Mouse (Mus musculus): Measurements from ENCODE around the gene Ssr3. TPM values are rescaled to one million over a fixed set of nuclear protein-coding genes. Genes with fewer than 3 reads are reported as not detected.
"Not testable (repeated sequence)": the region's sequence is repeated elsewhere in the genome, so short reads cannot be mapped to it uniquely, and the experiment has no call there.

Ssr3 gene
- total RNA-seq (2021), result 100 to 1,000 TPM; 125 to 145 TPM
- long read RNA-seq, experiment 1, transcript Ssr3-201 (5 exons, 2,957 nt), result major isoform, 49 of 63 reads
- long read RNA-seq, experiment 1, partial matches to known transcripts, result 1 of 63 reads
- long read RNA-seq, experiment 1, other reads (novel, unspliced or antisense), result 13 of 63 reads
- long read RNA-seq, experiment 2, transcript Ssr3-201 (5 exons, 2,957 nt), result major isoform, 93 of 122 reads
- long read RNA-seq, experiment 2, partial matches to known transcripts, result 1 of 122 reads
- long read RNA-seq, experiment 2, other reads (novel, unspliced or antisense), result 27 of 122 reads

- intact Hi-C loops (cut with DNase I), result loop anchor here (2.0 kb wide), 1 partner anchor 134 kb away; no protein-coding TSS in a partner anchor
- peak; percentile 94 for DNase-seq
Observed at GRCm38 (mm10) chr3:65392421-65392817, at the start of gene Ssr3. TSS of gene Ssr3 (minus strand) at chr3:65392623.

GRCm38 (mm10) chr3:65441586-65442111 is 49.2 kb upstream of the Ssr3 start:
- intact Hi-C loops (cut with DNase I), result loop anchor here (5.0 kb wide), 1 partner anchor 86 kb away; the partner anchor contains the start of gene Tiparp
- peak; percentile 50 to 52 for DNase-seq

GRCm38 (mm10) chr3:65438511-65439228 is 46.2 kb upstream of the Ssr3 start:
- DNase-seq, result no peak
- intact Hi-C loops (cut with DNase I), result no loop called here

- intact Hi-C loops (cut with DNase I), result no loop called here
- DNase-seq, result no peak
Observed at GRCm38 (mm10) chr3:65435812-65436211, 43.4 kb upstream of the Ssr3 start.

GRCm38 (mm10) chr3:65435101-65435571 is 42.7 kb upstream of the Ssr3 start:
- intact Hi-C loops (cut with DNase I), result no loop called here
- DNase-seq, result no peak

GRCm38 (mm10) chr3:65432236-65432635 is 39.8 kb upstream of the Ssr3 start:
- intact Hi-C loops (cut with DNase I), result no loop called here
- no peak for DNase-seq

- DNase-seq, result no peak
- intact Hi-C loops (cut with DNase I), result no loop called here
Observed at GRCm38 (mm10) chr3:65419706-65420105, 27.3 kb upstream of the Ssr3 start.

GRCm38 (mm10) chr3:65417913-65418594 is 25.6 kb upstream of the Ssr3 start:
- DNase-seq, result no peak
- intact Hi-C loops (cut with DNase I), result no loop called here

GRCm38 (mm10) chr3:65416571-65416970 is 24.1 kb upstream of the Ssr3 start:
- intact Hi-C loops (cut with DNase I), result no loop called here
- no peak for DNase-seq

GRCm38 (mm10) chr3:65407891-65408290 is 15.5 kb upstream of the Ssr3 start:
- no peak for DNase-seq
- intact Hi-C loops (cut with DNase I), result no loop called here

GRCm38 (mm10) chr3:65405781-65406180 is 13.4 kb upstream of the Ssr3 start:
- intact Hi-C loops (cut with DNase I), result no loop called here
- no peak for DNase-seq

- intact Hi-C loops (cut with DNase I), result no loop called here
- no peak for DNase-seq
Observed at GRCm38 (mm10) chr3:65397566-65397965, 5.1 kb upstream of the Ssr3 start.

- no peak for DNase-seq
- intact Hi-C loops (cut with DNase I), result no loop called here
Observed at GRCm38 (mm10) chr3:65396835-65397504, 4.5 kb upstream of the Ssr3 start.

- intact Hi-C loops (cut with DNase I); DNase-seq: not testable (repeated sequence)
Observed at GRCm38 (mm10) chr3:65395111-65395510, 2.7 kb upstream of the Ssr3 start.

- DNase-seq, result no peak
- intact Hi-C loops (cut with DNase I), result loop anchor here (2.0 kb wide), 1 partner anchor 135 kb away; no protein-coding TSS in a partner anchor
Observed at GRCm38 (mm10) chr3:65391784-65392420, 521 bp downstream of the Ssr3 start.

- intact Hi-C loops (cut with DNase I), result no loop called here
- DNase-seq, result no peak
Observed at GRCm38 (mm10) chr3:65391222-65391783, 1.1 kb downstream of the Ssr3 start.

- no peak for DNase-seq
- intact Hi-C loops (cut with DNase I), result loop anchor here (5.0 kb wide), 1 partner anchor 477 kb away; no protein-coding TSS in a partner anchor
Observed at GRCm38 (mm10) chr3:65385771-65386170, 6.7 kb downstream of the Ssr3 start.

GRCm38 (mm10) chr3:65384431-65384830 is 8.0 kb downstream of the Ssr3 start:
- DNase-seq, result no peak
- intact Hi-C loops (cut with DNase I), result no loop called here

- DNase-seq, result no peak
- intact Hi-C loops (cut with DNase I), result no loop called here
Observed at GRCm38 (mm10) chr3:65381094-65381493, 11.3 kb downstream of the Ssr3 start.
